Mouse (Mus musculus) bone marrow, adult 2 months (tissue): ENCODE measurements around the gene 4930470P17Rik.

Experiments used
- CTCF ChIP-seq: fragments of 200-500 bp; IDR thresholded peaks from 2 replicates; pipeline ENCODE4 v1.5.1; 2011; ENCODE audit warnings: low read length, control low read depth; ENCODE audit not compliant: control insufficient read depth, insufficient read depth
- POLR2A ChIP-seq: fragments of 200-500 bp; IDR thresholded peaks from 2 replicates; pipeline ENCODE4 v1.6.1; 2011; ENCODE audit warnings: low read depth, mild to moderate bottlenecking, control low read depth, low read length, borderline replicate concordance; ENCODE audit not compliant: control insufficient read depth

GRCm38 (mm10) chr2:170544159-170544558 is 57.7 kb downstream of the 4930470P17Rik start:
- TF ChIP-seq POLR2A (no peak), CTCF (no peak)
